Mouse (Mus musculus) bone marrow, adult 2 months (tissue): ENCODE results near the gene Gpr83. TPM values are rescaled to one million over a fixed set of nuclear protein-coding genes. Genes with fewer than 3 reads are reported as not detected.
A peak's percentile ranks its signal among the peaks of the same experiment; 100 is the strongest.

Experiments used
- H3K27ac ChIP-seq: fragments of 200-500 bp; 2 replicates; pipeline ENCODE4 v1.5.1; 2012; ENCODE audit warnings: low read depth, mild to moderate bottlenecking, control low read depth, inconsistent platforms, low read length; ENCODE audit not compliant: control insufficient read depth, poor library complexity, insufficient read depth
- H3K4me1 ChIP-seq: fragments of 200-500 bp; 2 replicates; pipeline ENCODE4 v1.6.1; 2011; ENCODE audit warnings: low read length; ENCODE audit not compliant: control insufficient read depth, insufficient read depth
- H3K4me3 ChIP-seq: fragments of 200-500 bp; replicated peaks from 2 replicates; pipeline ENCODE3; 2011; ENCODE audit warnings: mild to moderate bottlenecking, low read depth, low read length, control low read depth; ENCODE audit not compliant: control insufficient read depth
- CTCF ChIP-seq: fragments of 200-500 bp; IDR thresholded peaks from 2 replicates; pipeline ENCODE4 v1.5.1; 2011; ENCODE audit warnings: low read length, control low read depth; ENCODE audit not compliant: control insufficient read depth, insufficient read depth
- POLR2A ChIP-seq: fragments of 200-500 bp; IDR thresholded peaks from 2 replicates; pipeline ENCODE4 v1.6.1; 2011; ENCODE audit warnings: low read depth, mild to moderate bottlenecking, control low read depth, low read length, borderline replicate concordance; ENCODE audit not compliant: control insufficient read depth
- WGBS: fragments of 180-500 bp; shearing (Covaris S2); methylation state at CpG from one replicate; pipeline ENCODE4 v1.1.7; 2018; 5-methylcytosine and 5-hydroxymethylcytosine counted together
- polyA plus RNA-seq: library from polyadenylated mRNA; stranded (reverse); fragments of >200 nt; gene quantifications from 2 replicates; pipeline ENCODE4 v1.2.4, GENCODE M21; 2011; ENCODE audit warnings: low replicate concordance; ENCODE audit not compliant: missing spikeins, insufficient read depth, insufficient read length

Gene Gpr83
- not detected in 2 replicates for polyA plus RNA-seq

GRCm38 (mm10) chr9:14859868-14860639, at the start of gene Gpr83:
Gene Gpr83, plus strand, starts transcription at chr9:14860210.
- WGBS: 3% methylated on average over 47 of the region's 47 CpGs
- no peak within 1 kb of the TSS for H3K4me3 ChIP-seq
- H3K4me1 ChIP-seq: no peaks in the 10 kb centered on the region
- H3K27ac ChIP-seq: no peak within 1 kb of the TSS
- TF ChIP-seq POLR2A: no peak
- no peak for TF ChIP-seq CTCF

GRCm38 (mm10) chr9:14821396-14821795, 38.6 kb upstream of the Gpr83 start:
- Histone ChIP-seq H3K4me1 (no peaks in the 10 kb centered on the region), H3K27ac (no peak overlapping the region), H3K4me3 (no peak overlapping the region)
- TF ChIP-seq POLR2A: no peak

GRCm38 (mm10) chr9:14824840-14825239, 35.2 kb upstream of the Gpr83 start:
- Histone ChIP-seq H3K4me1 (no peaks in the 10 kb centered on the region), H3K4me3 (no peak overlapping the region), H3K27ac (no peak overlapping the region)
- WGBS: 89% methylated on average over 5 of the region's 5 CpGs
- TF ChIP-seq POLR2A: no peak
- no peak for TF ChIP-seq CTCF

- 83% methylated on average over 2 of the region's 2 CpGs for WGBS
- Histone ChIP-seq H3K4me1 (no peaks in the 10 kb centered on the region), H3K4me3 (no peak overlapping the region), H3K27ac (no peak overlapping the region)
- no peak for TF ChIP-seq POLR2A
- TF ChIP-seq CTCF: no peak
Measured at GRCm38 (mm10) chr9:14827875-14828274, 32.1 kb upstream of the Gpr83 start.

- H3K4me1 ChIP-seq: peaks cover 1% of the 10 kb centered on the region; the same call in 1 of the 2 replicates
- no peak overlapping the region for H3K4me3 ChIP-seq
- 75% methylated on average over 5 of the region's 5 CpGs for WGBS
- H3K27ac ChIP-seq: no peak overlapping the region
- TF ChIP-seq CTCF (peak; percentile 71), POLR2A (no peak)
Measured at GRCm38 (mm10) chr9:14832046-14832445, 28.0 kb upstream of the Gpr83 start.

- H3K4me3 ChIP-seq: no peak overlapping the region
- no peak for TF ChIP-seq CTCF
- no peak for TF ChIP-seq POLR2A
- WGBS: 75% methylated on average over 6 of the region's 6 CpGs
- peaks cover 1% of the 10 kb centered on the region; the same call in 1 of the 2 replicates for H3K4me1 ChIP-seq
- peak overlapping the region; percentile 84 for H3K27ac ChIP-seq
Measured at GRCm38 (mm10) chr9:14835335-14836075, 24.5 kb upstream of the Gpr83 start.

GRCm38 (mm10) chr9:14839527-14839926, 20.5 kb upstream of the Gpr83 start:
- TF ChIP-seq POLR2A (no peak), CTCF (no peak)
- Histone ChIP-seq H3K27ac (no peak overlapping the region), H3K4me3 (no peak overlapping the region), H3K4me1 (peaks cover 1% of the 10 kb centered on the region; the same call in 1 of the 2 replicates)
- WGBS: 58% methylated on average over 7 of the region's 7 CpGs

- 82% methylated on average over 5 of the region's 5 CpGs for WGBS
- H3K4me3 ChIP-seq: no peak overlapping the region
- no peak overlapping the region for H3K27ac ChIP-seq
- peaks cover 1% of the 10 kb centered on the region; the same call in 1 of the 2 replicates for H3K4me1 ChIP-seq
- no peak for TF ChIP-seq CTCF
- TF ChIP-seq POLR2A: no peak
Measured at GRCm38 (mm10) chr9:14839970-14840369, 20.0 kb upstream of the Gpr83 start.
